Mouse (Mus musculus) monocyte, adult 5-6 weeks (primary cell): ENCODE results near the gene Tec. TPM values are rescaled to one million over a fixed set of nuclear protein-coding genes. Genes with fewer than 3 reads are reported as not detected.
A peak's percentile ranks its signal among the peaks of the same experiment; 100 is the strongest.

Experiments used
- ATAC-seq: fragments of 153-309, 156-312 bp; replicated peaks from 2 replicates; pipeline ENCODE4 v1.8.0; 2017; ENCODE audit warnings: mild to moderate bottlenecking; ENCODE audit not compliant: low TSS enrichment, insufficient number of reproducible peaks, severe bottlenecking, poor library complexity, low FRiP score
- total RNA-seq: library from RNA; stranded (forward); fragments of 200-1000, 200-491, 200-594 nt; gene quantifications from 3 replicates; pipeline ENCODE4 v1.2.3, GENCODE M21; 2017

Tec gene
- total RNA-seq, 1 experiment from 2014 or later: 110 TPM

- no peak for ATAC-seq
Measured at GRCm38 (mm10) chr5:72811397-72811796, 56.9 kb downstream of the Tec start.

GRCm38 (mm10) chr5:72810990-72811389 lies 57.3 kb downstream of the Tec start:
- peak; percentile 40 for ATAC-seq

- no peak for ATAC-seq
Measured at GRCm38 (mm10) chr5:72809480-72809879, 58.8 kb downstream of the Tec start.

GRCm38 (mm10) chr5:72808456-72809111 lies 59.7 kb downstream of the Tec start:
- no peak for ATAC-seq

GRCm38 (mm10) chr5:72802851-72803250 lies 65.4 kb downstream of the Tec start:
- ATAC-seq: peak; percentile 49

GRCm38 (mm10) chr5:72798563-72798962 lies 69.7 kb downstream of the Tec start:
- no peak for ATAC-seq

GRCm38 (mm10) chr5:72796186-72796613 lies 72.1 kb downstream of the Tec start:
- ATAC-seq: peak; percentile 62

GRCm38 (mm10) chr5:72793309-72793850 lies 74.9 kb downstream of the Tec start:
- 0 out of 2 replicates have a peak, but pooled peaks have one; percentile 2 for ATAC-seq

GRCm38 (mm10) chr5:72791789-72792188 lies 76.5 kb downstream of the Tec start:
- no peak for ATAC-seq

GRCm38 (mm10) chr5:72791386-72791785 lies 76.9 kb downstream of the Tec start:
- no peak for ATAC-seq

- no peak for ATAC-seq
Measured at GRCm38 (mm10) chr5:72785451-72785850, 82.8 kb downstream of the Tec start.

- ATAC-seq: no peak
Measured at GRCm38 (mm10) chr5:72784719-72785118, 83.6 kb downstream of the Tec start.

GRCm38 (mm10) chr5:72783957-72784356 lies 84.3 kb downstream of the Tec start:
- no peak for ATAC-seq

GRCm38 (mm10) chr5:72783123-72783522 lies 85.2 kb downstream of the Tec start:
- no peak for ATAC-seq

GRCm38 (mm10) chr5:72781776-72782175 lies 86.5 kb downstream of the Tec start:
- no peak for ATAC-seq

GRCm38 (mm10) chr5:72776595-72776994 lies 91.7 kb downstream of the Tec start:
- ATAC-seq: no peak

GRCm38 (mm10) chr5:72776127-72776526 lies 92.2 kb downstream of the Tec start:
- no peak for ATAC-seq

GRCm38 (mm10) chr5:72769841-72770240 lies 98.4 kb downstream of the Tec start:
- no peak for ATAC-seq

- no peak for ATAC-seq
Measured at GRCm38 (mm10) chr5:72763546-72763945, 104.7 kb downstream of the Tec start.

GRCm38 (mm10) chr5:72763025-72763424 lies 105.3 kb downstream of the Tec start:
- ATAC-seq: peak; percentile 66
